18 mouse cellular contexts compared by ENCODE assay signal in the genomic region with DNA sequence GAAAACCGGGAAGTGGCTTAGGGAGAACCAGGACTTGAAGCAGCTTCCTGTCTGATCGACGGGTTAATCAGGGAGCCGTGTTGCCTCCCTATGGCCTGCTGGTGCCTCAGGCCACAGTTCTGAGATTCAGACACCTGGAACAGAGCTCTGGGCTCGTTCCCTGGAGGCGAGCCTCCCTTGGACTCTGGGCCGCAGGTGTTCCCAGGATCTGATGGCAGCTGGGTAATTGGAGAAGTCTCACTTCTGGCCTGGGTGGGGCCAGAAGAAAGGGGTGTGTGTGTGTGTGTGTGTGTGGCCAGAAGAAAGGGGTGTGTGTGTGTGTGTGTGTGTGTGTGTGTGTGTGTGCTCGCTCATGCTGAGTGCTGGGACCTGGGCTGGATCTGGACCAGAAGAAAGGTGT. TPM values are rescaled to one million over a fixed set of nuclear protein-coding genes. Genes with fewer than 3 reads are reported as not detected.
A peak's percentile ranks its signal among the peaks of the same experiment; 100 is the strongest.
DNase-seq lines count a peak whose midpoint lies in the region; ATAC-seq and TF ChIP-seq lines count a peak whose summit lies in the region.
"Had no signal": no experiment of that assay in that cellular context is flagged by ENCODE, and none has a peak within 500 bp of the region (broad histone marks: within the 10 kb centered on the region; RNA-seq: fewer than 3 reads in every experiment).

No protein-coding gene starts in this region.

- no peaks in the 10 kb centered on the region for H3K27me3 ChIP-seq in kidney, postnatal 0 days (ENCODE audit: insufficient read depth, low read length)
- H3K27me3 ChIP-seq in embryonic facial prominence, embryonic 14.5 days (replicated peaks; ENCODE audit: control insufficient read depth, insufficient read depth, low read length), result no peaks in the 10 kb centered on the region
- H3K27me3 ChIP-seq in limb, embryonic 12.5 days, result peaks cover 4% of the 10 kb centered on the region
- H3K27me3 ChIP-seq in forebrain, embryonic 13.5 days, result no peaks in the 10 kb centered on the region
- H3K27me3 ChIP-seq: heart, embryonic 12.5 days; neural tube, embryonic 13.5 days had no signal

- WGBS in kidney, postnatal 0 days, result 22% methylated on average over 8 of the region's 8 CpGs
- 36% methylated on average over 7 of the region's 8 CpGs for WGBS in embryonic facial prominence, embryonic 14.5 days
- 18% methylated on average over 7 of the region's 8 CpGs for WGBS in limb, embryonic 12.5 days
- WGBS in forebrain, embryonic 13.5 days, result 71% methylated on average over 7 of the region's 8 CpGs

- peak; percentile 42 for DNase-seq in kidney, postnatal 0 days (ENCODE audit: low spot score)
- no peak for DNase-seq in kidney, adult 11 months
- peak; percentile 67 for DNase-seq in embryonic facial prominence, embryonic 14.5 days (ENCODE audit: low spot score)
- DNase-seq in gastrocnemius, adult 18-20 months (ENCODE audit: low spot score), result no peak
- DNase-seq in left cerebral cortex, postnatal 4 days, result no peak
- DNase-seq: cerebellum, postnatal 25 days; kidney, adult 9 months; lung, adult 2 months; lung, postnatal 36 days; right cerebral cortex, postnatal 14 days had no signal

- no peaks in the 10 kb centered on the region for H3K4me1 ChIP-seq in kidney, postnatal 0 days (replicated peaks; ENCODE audit: insufficient read depth, low read length)
- no peaks in the 10 kb centered on the region for H3K4me1 ChIP-seq in embryonic facial prominence, embryonic 14.5 days (ENCODE audit: control insufficient read depth, insufficient read depth, low read length)
- peaks cover 16% of the 10 kb centered on the region for H3K4me1 ChIP-seq in limb, embryonic 12.5 days (replicated peaks)
- H3K4me1 ChIP-seq in forebrain, embryonic 13.5 days, result peaks cover 15% of the 10 kb centered on the region

- no peaks in the 10 kb centered on the region for H3K36me3 ChIP-seq in kidney, postnatal 0 days (ENCODE audit: insufficient read depth, low read length)
- no peaks in the 10 kb centered on the region for H3K36me3 ChIP-seq in embryonic facial prominence, embryonic 14.5 days (ENCODE audit: control insufficient read depth, insufficient read depth, low read length)
- no peaks in the 10 kb centered on the region for H3K36me3 ChIP-seq in limb, embryonic 12.5 days
- no peaks in the 10 kb centered on the region for H3K36me3 ChIP-seq in forebrain, embryonic 13.5 days (ENCODE audit: poor library complexity, severe bottlenecking)
- H3K36me3 ChIP-seq: heart, embryonic 12.5 days; midbrain, embryonic 10.5 days had no signal

- H3K27ac ChIP-seq in kidney, postnatal 0 days, result no peak overlapping the region
- no peak overlapping the region for H3K27ac ChIP-seq in embryonic facial prominence, embryonic 14.5 days (replicated peaks; ENCODE audit: low read depth, low read length)
- no peak overlapping the region for H3K27ac ChIP-seq in limb, embryonic 12.5 days
- no peak overlapping the region for H3K27ac ChIP-seq in forebrain, embryonic 13.5 days
- H3K27ac ChIP-seq: hindbrain, postnatal 0 days; midbrain, embryonic 10.5 days; neural tube, embryonic 13.5 days had no signal

- intact Hi-C loops in left cerebral cortex, postnatal 4 days (cut with DNase I), result no loop called here

- no peak overlapping the region for H3K4me2 ChIP-seq in kidney, postnatal 0 days (ENCODE audit: low read length)
- H3K4me2 ChIP-seq in embryonic facial prominence, embryonic 14.5 days (ENCODE audit: low read depth, low read length), result no peak overlapping the region
- no peak overlapping the region for H3K4me2 ChIP-seq in limb, embryonic 12.5 days
- no peak overlapping the region for H3K4me2 ChIP-seq in forebrain, embryonic 13.5 days
- H3K4me2 ChIP-seq: heart, embryonic 12.5 days; liver, embryonic 11.5 days; neural tube, embryonic 13.5 days had no signal

- TF ChIP-seq CTCF in kidney, postnatal 0 days (IDR thresholded peaks at IDR 0.05; ENCODE audit: low read depth), result no peak

- no peaks in the 10 kb centered on the region for H3K9me3 ChIP-seq in kidney, postnatal 0 days (replicated peaks; ENCODE audit: low read length)
- H3K9me3 ChIP-seq in embryonic facial prominence, embryonic 14.5 days (ENCODE audit: control insufficient read depth, low read length), result no peaks in the 10 kb centered on the region
- no peaks in the 10 kb centered on the region for H3K9me3 ChIP-seq in limb, embryonic 12.5 days
- no peaks in the 10 kb centered on the region for H3K9me3 ChIP-seq in forebrain, embryonic 13.5 days (replicated peaks)
- H3K9me3 ChIP-seq: heart, embryonic 12.5 days; midbrain, embryonic 10.5 days; neural tube, embryonic 13.5 days had no signal

- no peak overlapping the region for H3K4me3 ChIP-seq in kidney, postnatal 0 days (replicated peaks; ENCODE audit: low read depth, low read length)
- no peak overlapping the region for H3K4me3 ChIP-seq in embryonic facial prominence, embryonic 14.5 days (ENCODE audit: low read depth, low read length)
- no peak overlapping the region for H3K4me3 ChIP-seq in limb, embryonic 12.5 days (replicated peaks)
- no peak overlapping the region for H3K4me3 ChIP-seq in forebrain, embryonic 13.5 days
- H3K4me3 ChIP-seq: heart, embryonic 12.5 days; midbrain, embryonic 10.5 days; neural tube, embryonic 13.5 days had no signal

- H3K9ac ChIP-seq in kidney, postnatal 0 days (ENCODE audit: low read depth, low read length), result no peak overlapping the region
- no peak overlapping the region for H3K9ac ChIP-seq in embryonic facial prominence, embryonic 14.5 days (ENCODE audit: low read depth, low read length)
- no peak overlapping the region for H3K9ac ChIP-seq in limb, embryonic 12.5 days (replicated peaks)
- H3K9ac ChIP-seq in forebrain, embryonic 13.5 days, result no peak overlapping the region
- H3K9ac ChIP-seq: heart, embryonic 12.5 days; neural tube, embryonic 13.5 days had no signal

- ATAC-seq in kidney, postnatal 0 days (replicated peaks; ENCODE audit: low FRiP score, low read depth), result peak; percentile 67
- ATAC-seq in embryonic facial prominence, embryonic 14.5 days (ENCODE audit: low read depth), result peak; percentile 90
- peak; percentile 57 for ATAC-seq in limb, embryonic 12.5 days (ENCODE audit: insufficient number of reproducible peaks, insufficient read depth, low FRiP score, low TSS enrichment, low read depth)
- ATAC-seq in forebrain, embryonic 13.5 days, result no peak
- ATAC-seq: forebrain, embryonic 14.5 days; hindbrain, postnatal 0 days had no signal

RNA-seq across cellular contexts. Expression of a gene that starts 55.6 kb away (rescaled TPM):
- 14.2 and 14.8 TPM in 2 replicates for polyA plus RNA-seq in kidney, postnatal 0 days (2015; fragmentation: Nextera tagmentation; extraction: Ambion mirVana)
- 13.3 and 13.5 TPM in 2 replicates for polyA plus RNA-seq in embryonic facial prominence, embryonic 14.5 days (2014; fragmentation: Nextera tagmentation; extraction: Ambion mirVana)
- 7.5 and 8.0 TPM in 2 replicates for polyA plus RNA-seq in limb, embryonic 12.5 days (2016; fragmentation: Nextera tagmentation; extraction: Ambion mirVana)
- total RNA-seq in gastrocnemius, adult 18-20 months (2021), result 10 to 100 TPM; 57.7 to 80.4 TPM
- 5.3 and 6.5 TPM in 2 replicates for polyA plus RNA-seq in forebrain, embryonic 13.5 days (2015; fragmentation: Nextera tagmentation; extraction: Ambion mirVana)
- 10 to 100 TPM; 16.3 to 25.7 TPM for total RNA-seq in left cerebral cortex, postnatal 4 days (2021)

Comparison
In these comparisons a context has a peak if more than half of its experiments do, and no peak if none do; other contexts are left out.
1. DNase-seq: peak in kidney, postnatal 0 days (single experiment) and embryonic facial prominence, embryonic 14.5 days (single experiment); none in kidney, adult 11 months (single experiment), gastrocnemius, adult 18-20 months (single experiment) and left cerebral cortex, postnatal 4 days (single experiment).